Mouse (Mus musculus) bone marrow macrophage, adult 2 months (primary cell): Measurements from ENCODE around the gene Naf1. TPM values are rescaled to one million over a fixed set of nuclear protein-coding genes. Genes with fewer than 3 reads are reported as not detected.

Experiments
- H3K27ac ChIP-seq: 2 replicates; pipeline ENCODE4 v1.5.1; 2012; ENCODE audit warnings: low read depth, low read length; ENCODE audit not compliant: insufficient read depth
- H3K4me1 ChIP-seq: 2 replicates; pipeline ENCODE4 v1.6.1; 2012; ENCODE audit warnings: low read length; ENCODE audit not compliant: control insufficient read depth, insufficient read depth
- H3K4me3 ChIP-seq: 2 replicates; pipeline ENCODE4 v1.5.1; 2012; ENCODE audit warnings: mild to moderate bottlenecking, low read length, moderate library complexity; ENCODE audit not compliant: insufficient read depth
- CTCF ChIP-seq: IDR thresholded peaks from 2 replicates; pipeline ENCODE4 v1.5.1; 2012; ENCODE audit warnings: low read depth, mild to moderate bottlenecking, low read length, moderate library complexity
- POLR2A ChIP-seq: IDR thresholded peaks from 2 replicates; pipeline ENCODE4 v1.6.1; 2012; ENCODE audit warnings: mild to moderate bottlenecking, low read depth, low read length, borderline replicate concordance
- polyA plus RNA-seq: library from polyadenylated mRNA; stranded (reverse); fragments of >200 nt; gene quantifications from 2 replicates; pipeline ENCODE4 v1.2.4, GENCODE M21; 2012; ENCODE audit not compliant: missing spikeins, insufficient read depth, insufficient read length

The Naf1 gene
- 8.9 and 10.4 TPM in 2 replicates for polyA plus RNA-seq

GRCm38 (mm10) chr8:66860023-66860422, at the start of gene Naf1:
TSS of gene Naf1 (plus strand) at chr8:66860217.
- TF ChIP-seq POLR2A (no peak), CTCF (no peak)
- H3K4me1 ChIP-seq = peaks cover 15% of the 10 kb centered on the region
- H3K4me3 ChIP-seq = peak within 1 kb of the TSS; percentile 88
- H3K27ac ChIP-seq = peak within 1 kb of the TSS; percentile 6; the same call in 1 of the 2 replicates

- Histone ChIP-seq H3K4me1 (peaks cover 16% of the 10 kb centered on the region), H3K27ac (peak overlapping the region; percentile 6; the same call in 1 of the 2 replicates), H3K4me3 (peak overlapping the region; percentile 78)
- TF ChIP-seq CTCF (no peak), POLR2A (no peak)
Observed at GRCm38 (mm10) chr8:66860921-66861588, 1.0 kb downstream of the Naf1 start.

DNA sequence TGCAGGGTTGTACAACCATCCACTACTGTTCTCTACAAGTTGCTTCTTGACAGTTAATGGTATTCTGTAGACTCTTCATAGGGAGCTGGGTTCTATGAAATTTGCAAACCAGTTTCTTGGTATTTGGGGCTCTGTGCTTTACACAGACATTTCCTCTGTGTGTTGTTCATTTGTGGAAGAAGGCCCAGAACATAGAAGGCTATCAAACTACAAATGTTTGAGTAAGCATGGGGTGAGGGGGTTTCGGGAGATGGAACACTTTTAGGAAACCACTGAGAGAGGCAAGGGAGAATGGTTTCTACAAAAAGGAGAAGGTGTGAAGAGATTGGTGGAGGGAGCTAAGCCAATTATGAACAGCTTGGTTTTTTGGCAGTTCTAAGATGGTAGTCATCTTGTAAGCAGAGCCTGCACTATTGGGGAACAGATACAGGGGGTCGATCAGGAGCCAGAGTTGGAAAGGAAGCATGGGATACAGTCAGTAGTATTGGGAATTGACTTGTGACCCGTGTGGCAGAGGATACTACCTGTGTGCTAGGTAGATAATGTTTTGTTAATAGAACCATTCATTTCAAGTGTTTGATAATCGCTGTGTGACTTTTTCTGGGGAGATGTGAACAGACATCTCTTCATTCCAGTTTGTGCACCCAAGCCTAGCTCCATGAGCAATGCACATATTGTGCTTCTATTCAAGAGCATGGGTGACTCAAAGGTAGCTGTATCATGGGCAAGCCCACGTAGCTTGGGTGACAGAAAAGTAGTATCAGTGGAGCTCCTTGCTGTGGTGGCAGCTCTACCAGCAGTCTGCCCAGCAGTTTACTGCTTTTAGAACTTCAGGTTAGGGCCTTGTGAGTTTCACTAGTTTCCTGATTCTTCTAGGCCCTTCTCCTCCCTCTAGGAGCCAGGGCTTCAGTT, 1.8 kb downstream of the Naf1 start:
- H3K4me1 ChIP-seq = peaks cover 16% of the 10 kb centered on the region
- TF ChIP-seq CTCF = no peak
- no peak for TF ChIP-seq POLR2A

GRCm38 (mm10) chr8:66863761-66864160, 3.7 kb downstream of the Naf1 start:
- peaks cover 19% of the 10 kb centered on the region for H3K4me1 ChIP-seq
- no peak overlapping the region for H3K4me3 ChIP-seq
- TF ChIP-seq POLR2A = no peak
- H3K27ac ChIP-seq = no peak overlapping the region

More for the DNA sequence above, 1.8 kb downstream of the Naf1 start:
- Histone ChIP-seq H3K4me3 (peak overlapping the region; percentile 78), H3K27ac (peak overlapping the region; percentile 10; the same call in 1 of the 2 replicates)

DNA sequence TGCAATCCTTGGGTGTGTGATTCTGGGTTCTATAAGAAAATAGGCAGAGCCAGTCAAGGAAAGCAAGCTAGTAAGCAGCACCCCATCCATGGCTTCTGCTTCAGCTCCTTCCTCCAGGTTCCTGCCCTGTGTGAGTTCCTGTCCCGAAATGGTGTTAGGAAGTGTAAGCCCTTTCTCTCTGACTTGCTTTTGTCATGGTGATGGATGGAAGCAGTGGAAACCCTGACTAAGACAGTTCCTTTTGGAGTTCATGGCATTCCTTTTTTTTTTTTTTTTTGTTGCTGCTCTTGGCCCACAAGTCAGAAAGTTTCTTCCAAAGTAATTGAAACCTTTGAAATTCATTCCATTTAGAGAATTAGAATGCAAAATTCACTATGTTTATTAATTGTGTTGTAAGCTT, 5.1 kb downstream of the Naf1 start:
- TF ChIP-seq POLR2A (no peak), CTCF (no peak)
- H3K27ac ChIP-seq = no peak overlapping the region
- H3K4me3 ChIP-seq = no peak overlapping the region
- H3K4me1 ChIP-seq = peaks cover 24% of the 10 kb centered on the region

DNA sequence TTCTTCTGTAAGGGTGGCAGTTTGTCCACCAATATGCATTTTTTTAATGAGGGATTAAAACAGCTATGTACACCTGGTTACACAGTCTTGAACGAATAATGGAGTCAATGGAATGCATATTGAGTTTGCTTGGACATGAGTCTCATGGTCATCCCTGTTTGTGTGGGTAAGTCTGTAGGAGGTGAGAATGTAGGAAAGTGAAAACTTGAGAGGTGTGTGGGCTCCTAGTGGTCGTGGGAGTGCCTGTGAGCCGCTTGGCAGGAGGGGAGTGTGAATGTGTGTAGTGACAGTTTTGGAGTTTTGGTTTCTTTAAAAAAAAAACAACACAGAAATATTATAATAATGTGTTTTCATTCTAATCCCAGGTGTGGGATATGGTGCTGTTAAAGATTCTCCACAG, 7.7 kb downstream of the Naf1 start:
- Histone ChIP-seq H3K4me1 (peaks cover 15% of the 10 kb centered on the region), H3K4me3 (no peak overlapping the region)
- TF ChIP-seq CTCF (no peak), POLR2A (no peak)

GRCm38 (mm10) chr8:66869211-66869932, 9.4 kb downstream of the Naf1 start:
- TF ChIP-seq POLR2A (no peak), CTCF (no peak)
- Histone ChIP-seq H3K4me3 (no peak overlapping the region), H3K4me1 (peaks cover 13% of the 10 kb centered on the region), H3K27ac (no peak overlapping the region)

More for the DNA sequence above, 7.7 kb downstream of the Naf1 start:
- no peak overlapping the region for H3K27ac ChIP-seq

GRCm38 (mm10) chr8:66883866-66884265, 23.8 kb downstream of the Naf1 start:
- no peak for TF ChIP-seq CTCF
- TF ChIP-seq POLR2A = no peak
- Histone ChIP-seq H3K4me3 (no peak overlapping the region), H3K4me1 (no peaks in the 10 kb centered on the region), H3K27ac (no peak overlapping the region)

DNA sequence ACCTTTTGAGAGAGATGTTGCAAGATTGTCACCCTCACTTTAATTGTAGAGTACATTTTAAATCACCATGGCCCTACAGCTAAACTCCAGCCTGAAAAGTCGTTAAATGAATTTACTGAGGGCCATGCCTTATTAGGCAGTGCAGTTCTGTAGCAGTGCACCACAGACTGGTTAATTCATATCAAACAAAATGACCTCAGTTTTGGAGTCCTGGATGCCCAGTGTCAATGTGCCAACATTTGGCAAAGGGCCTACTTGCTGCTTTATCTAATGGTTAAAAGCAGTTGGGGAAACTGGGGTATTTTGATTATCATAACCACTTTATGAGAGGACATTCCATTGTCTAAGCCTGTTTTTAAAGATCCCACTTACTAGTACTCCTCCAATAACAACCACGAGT, 31.9 kb downstream of the Naf1 start:
- no peak for TF ChIP-seq POLR2A
- H3K27ac ChIP-seq = no peak overlapping the region
- H3K4me3 ChIP-seq = no peak overlapping the region
- no peaks in the 10 kb centered on the region for H3K4me1 ChIP-seq

- Histone ChIP-seq H3K27ac (no peak overlapping the region), H3K4me1 (no peaks in the 10 kb centered on the region), H3K4me3 (no peak overlapping the region)
- TF ChIP-seq POLR2A (no peak), CTCF (no peak)
Observed at GRCm38 (mm10) chr8:66905000-66905399, 45.0 kb downstream of the Naf1 start.
